Mouse (Mus musculus): ENCODE results near the gene Tdrd12.

Gene Tdrd12

GRCm38 (mm10) chr7:35447996-35448846 is 89.3 kb downstream of the Tdrd12 start, which contains the start of gene Slc7a9:
Gene Slc7a9 (plus strand): TSS chr7:35448796.
- no peak for DNase-seq

- no peak for DNase-seq
Measured at GRCm38 (mm10) chr7:35447501-35447900, 90.0 kb downstream of the Tdrd12 start.

- no peak for DNase-seq
Measured at GRCm38 (mm10) chr7:35435266-35435665, 102.3 kb downstream of the Tdrd12 start.

GRCm38 (mm10) chr7:35428146-35428545 is 109.4 kb downstream of the Tdrd12 start:
- DNase-seq, result no peak

- DNase-seq, result no peak
Measured at GRCm38 (mm10) chr7:35423071-35423470, 114.5 kb downstream of the Tdrd12 start.

Data from heart, adult 11 months (tissue).